Mouse (Mus musculus) ES-E14 (cell line): ENCODE data around the gene Ppard.

Experiments
- CHD2 ChIP-seq: IDR thresholded peaks from 2 replicates; pipeline ENCODE4 v1.6.1; 2014; ENCODE audit warnings: mild to moderate bottlenecking, low read depth, low read length, inconsistent platforms
- HCFC1 ChIP-seq: IDR thresholded peaks from 2 replicates; pipeline ENCODE4 v1.6.1; 2012; ENCODE audit warnings: low read length, inconsistent platforms, borderline replicate concordance; ENCODE audit not compliant: insufficient read depth
- MAFK ChIP-seq: IDR thresholded peaks from 2 replicates; pipeline ENCODE4 v1.6.1; 2014; ENCODE audit warnings: mild to moderate bottlenecking, low read depth, low read length, inconsistent platforms; ENCODE audit not compliant: insufficient read depth
- ZC3H11A ChIP-seq: IDR thresholded peaks from 2 replicates; pipeline ENCODE4 v1.6.1; 2012; ENCODE audit warnings: low read depth, mild to moderate bottlenecking, inconsistent platforms, low read length, borderline replicate concordance

DNA sequence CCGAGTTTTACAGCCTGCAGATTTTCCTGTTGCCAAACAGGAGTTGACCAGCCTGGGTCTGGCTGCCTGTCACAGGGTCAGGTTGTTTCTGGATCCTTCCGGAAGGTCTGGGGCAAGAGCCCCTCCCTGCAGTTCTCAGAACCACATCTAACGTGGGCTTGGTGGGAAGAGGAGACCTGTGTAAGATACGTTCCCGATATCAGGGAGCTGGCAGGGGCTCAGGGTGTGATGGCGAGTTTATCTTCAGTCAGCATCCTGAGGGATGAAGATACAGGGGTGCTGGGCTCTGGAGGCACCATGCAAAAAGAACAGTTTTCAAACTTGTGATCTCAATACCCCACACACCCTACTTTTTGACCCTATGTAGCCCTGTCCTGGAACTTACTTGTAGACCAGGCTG lies 5.4 kb downstream of the Ppard start:
- TF ChIP-seq CHD2: no peak
- TF ChIP-seq MAFK: no peak
- no peak for TF ChIP-seq HCFC1
- TF ChIP-seq ZC3H11A: no peak
